Mouse (Mus musculus): ENCODE data around the gene Sec11a.

- TF ChIP-seq CTCF (IDR thresholded peaks at IDR 0.05; ENCODE audit: low read depth), result no peak
- no peak for TF ChIP-seq EP300 (IDR thresholded peaks at IDR 0.05; ENCODE audit: low read depth)
These were observed 57.7 kb downstream of the Sec11a start for GRCm38 (mm10) chr7:80889841-80890241.
